Mouse (Mus musculus) adrenal gland, adult 8-10 months (tissue): ENCODE results near the gene Olfr659. TPM values are rescaled to one million over a fixed set of nuclear protein-coding genes. Genes with fewer than 3 reads are reported as not detected.

Experiments
- DNase-seq: peaks from one replicate; pipeline ENCODE4 v3.0.0; 2022
- total RNA-seq, 4 experiments: library from RNA; stranded (reverse); gene quantifications; 2 replicates each; pipeline ENCODE4 v1.2.4; 2022

Gene Olfr659
- total RNA-seq = not detected

DNA sequence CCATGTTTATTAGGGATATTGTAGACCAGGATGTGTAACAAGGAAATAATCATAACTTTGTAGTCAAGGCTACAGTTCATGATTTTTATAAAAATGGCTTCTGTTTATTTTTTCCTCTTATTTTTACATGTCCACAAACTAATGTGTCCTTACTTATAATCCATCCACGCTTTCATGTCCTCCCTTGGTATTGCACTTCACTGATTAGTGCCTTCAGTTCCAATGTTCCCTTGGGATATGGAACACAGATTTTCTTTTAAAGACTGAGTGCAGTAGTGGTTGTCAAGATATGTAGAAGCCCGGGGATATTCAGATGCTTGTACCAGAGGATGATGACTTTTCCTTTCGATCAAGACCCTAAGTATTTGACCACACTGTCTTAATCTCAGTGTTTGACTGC, at the start of gene Olfr659:
TSS of gene Olfr659 (plus strand) at position 301 of the 400 bp plus-strand sequence.
- no peak for DNase-seq

DNA sequence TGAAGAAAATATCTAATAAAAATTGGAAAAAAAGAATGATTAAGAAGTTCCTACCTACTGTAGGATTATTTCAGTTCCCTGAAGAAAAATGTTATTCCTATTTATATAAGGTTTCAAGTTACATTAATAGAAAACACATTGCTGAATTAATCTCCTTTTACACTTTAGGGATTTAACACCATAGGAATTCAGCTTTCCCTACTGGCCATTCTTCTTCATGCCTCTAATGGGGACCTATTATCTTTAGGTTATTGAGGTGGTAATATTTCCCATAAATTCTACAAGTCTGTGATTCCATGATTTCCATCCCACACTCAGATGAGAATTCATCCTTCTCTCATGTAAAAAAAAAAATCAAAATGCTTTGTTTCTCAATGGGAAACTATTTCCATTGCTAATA, 42.1 kb upstream of the Olfr659 start, which contains the start of gene Olfr657:
TSS of gene Olfr657 (plus strand) at position 301 of the 400 bp plus-strand sequence.
- DNase-seq = no peak

DNA sequence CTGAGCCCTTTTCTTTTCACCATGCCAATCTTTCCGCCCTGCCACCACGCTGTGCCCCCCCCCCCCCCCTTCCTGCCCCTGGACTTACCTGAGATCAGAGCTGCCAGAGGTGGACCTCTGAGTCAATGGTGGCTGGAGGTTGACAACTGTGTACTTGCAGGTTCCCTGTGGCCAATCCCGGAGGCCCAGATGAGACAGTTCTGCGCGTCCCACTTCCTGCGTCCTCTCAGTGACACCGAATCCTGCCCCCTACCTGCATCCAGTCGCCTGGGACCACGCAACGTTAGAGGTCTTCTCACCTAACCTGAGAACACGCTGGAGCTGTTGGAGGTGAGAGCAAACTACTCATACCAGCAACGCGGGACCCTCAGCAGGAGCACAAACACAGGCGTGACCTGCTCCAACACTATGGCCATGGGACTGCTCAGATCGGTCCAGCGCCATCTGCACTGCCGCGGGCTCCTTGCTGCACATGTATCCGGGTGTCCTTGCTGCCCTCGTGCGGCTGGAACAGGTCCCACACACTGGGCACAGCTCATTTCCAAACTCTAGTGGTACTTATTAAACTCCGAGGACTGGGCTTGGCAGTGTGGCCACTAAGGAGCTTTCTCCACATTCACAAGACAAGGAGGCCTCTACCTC, 19.6 kb upstream of the Olfr659 start, which contains the start of gene Olfr658:
TSS of gene Olfr658 (minus strand) at position 465 of the 642 bp plus-strand sequence.
- peak; percentile 11 for DNase-seq

DNA sequence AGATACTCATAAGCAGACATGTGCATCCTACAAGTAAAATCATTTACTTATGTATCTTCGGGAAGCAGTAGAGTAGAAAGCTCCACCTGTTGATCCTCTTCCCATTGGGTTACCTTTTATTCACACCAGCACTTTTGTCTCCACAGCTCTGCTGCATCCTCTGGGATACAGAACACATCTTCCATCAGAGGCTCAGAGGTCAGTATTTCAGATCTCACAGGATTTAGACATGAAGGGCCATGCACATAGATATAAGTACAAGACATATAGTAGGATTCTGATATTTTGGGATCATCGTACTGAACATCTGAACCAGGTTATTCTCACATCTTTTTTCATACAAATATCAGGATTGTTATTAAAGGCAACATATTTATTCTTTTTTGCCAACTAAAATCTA, 19.6 kb downstream of the Olfr659 start, which contains the start of gene Olfr661:
TSS of gene Olfr661 (plus strand) at position 301 of the 400 bp plus-strand sequence.
- DNase-seq = no peak

Other genes with a start within 250 kb of the Olfr659 start
- 1 to 10 TPM; 5.7 to 9.1 (median 6.5) TPM for gene Trim30a, start 201.6 kb upstream of the Olfr659 start, total RNA-seq
- gene Trim30d, start 158.9 kb upstream of the Olfr659 start, total RNA-seq = 1 to 10 TPM; 6.8 to 8.8 (median 8.3) TPM
- not detected for gene Olfr651, start 116.6 kb upstream of the Olfr659 start, total RNA-seq
- gene Olfr652, start 105.9 kb upstream of the Olfr659 start, total RNA-seq = not detected
- not detected for gene Olfr653, start 89.4 kb upstream of the Olfr659 start, total RNA-seq
- not detected for gene Olfr654, start 79.7 kb upstream of the Olfr659 start, total RNA-seq
- gene Olfr655, start 65.0 kb upstream of the Olfr659 start, total RNA-seq = not detected
- not detected for gene Olfr656, start 52.8 kb upstream of the Olfr659 start, total RNA-seq
- gene Olfr657, start 42.0 kb upstream of the Olfr659 start, total RNA-seq = not detected
- not detected for gene Olfr658, start 19.4 kb upstream of the Olfr659 start, total RNA-seq
- not detected for gene Olfr661, start 19.7 kb downstream of the Olfr659 start, total RNA-seq
- not detected for gene Usp17le, start 110.7 kb downstream of the Olfr659 start, total RNA-seq
- not detected for gene Usp17lb, start 175.8 kb downstream of the Olfr659 start, total RNA-seq
- not detected for gene Usp17la, start 190.3 kb downstream of the Olfr659 start, total RNA-seq
- gene Olfr665, start 211.3 kb downstream of the Olfr659 start, total RNA-seq = not detected
- not detected for gene Olfr666, start 229.2 kb downstream of the Olfr659 start, total RNA-seq